Mouse (Mus musculus): ENCODE measurements around the gene Hjurp. TPM values are rescaled to one million over a fixed set of nuclear protein-coding genes. Genes with fewer than 3 reads are reported as not detected.

Hjurp gene
- total and polyA plus RNA-seq, 3 experiments = 59.4 to 103 (median 76.3) TPM

DNA sequence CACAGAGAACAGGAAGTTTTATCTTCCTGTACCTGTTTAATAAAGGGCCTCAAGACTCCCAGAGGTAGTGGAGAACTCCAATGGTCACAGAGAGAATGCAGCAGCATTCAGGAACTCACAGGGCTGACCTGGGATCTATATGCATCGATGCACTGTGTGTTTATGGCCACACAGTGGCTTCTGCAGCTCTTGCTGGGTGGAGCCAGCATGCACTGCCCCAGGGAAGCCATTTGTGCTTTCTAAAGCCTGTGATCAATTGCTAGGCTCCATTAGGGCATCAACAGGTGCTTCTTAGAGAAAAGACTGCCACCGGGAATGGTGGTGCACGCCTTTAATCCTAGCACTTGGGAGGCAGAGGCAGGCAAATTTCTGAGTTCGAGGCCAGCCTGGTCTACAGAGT is 4.6 kb downstream of the Hjurp start:
- no peak overlapping the region for H3K27ac ChIP-seq (ENCODE audit: control insufficient read depth, low read depth, low read length)
- peaks cover 3 to 9% of the 10 kb centered on the region in 2 experiments; a peak in 3 of 4 replicates for H3K4me1 ChIP-seq (ENCODE audit: control insufficient read depth in 1 of 2, insufficient read depth in 2 of 2, low read length in 2 of 2)
- no peaks in the 10 kb centered on the region for H3K27me3 ChIP-seq (ENCODE audit: control insufficient read depth in 1 of 2, insufficient read depth in 2 of 2, low read length in 2 of 2)
- no peak overlapping the region for H3K9ac ChIP-seq (ENCODE audit: control insufficient read depth, low read depth, low read length, poor library complexity, severe bottlenecking)
- TF ChIP-seq USF2 (IDR thresholded peaks at IDR 0.05; ENCODE audit: borderline replicate concordance in 1 of 2, insufficient read depth in 1 of 2, low read depth in 1 of 2, low read length in 2 of 2) (no peak), KAT2A (conservative IDR thresholded peaks at IDR 0.05; ENCODE audit: low read depth, low read length) (no peak), SMC3 (IDR thresholded peaks at IDR 0.05; ENCODE audit: low read depth, low read length) (no peak), MYB (IDR thresholded peaks at IDR 0.05; ENCODE audit: low read depth, low read length) (no peak), POLR2AphosphoS5 (IDR thresholded peaks at IDR 0.05; ENCODE audit: borderline replicate concordance, low read depth, low read length) (no peak), MEF2A (IDR thresholded peaks at IDR 0.05; ENCODE audit: extremely low read depth, insufficient replicate concordance, low read depth, low read length, poor library complexity, severe bottlenecking) (no peak), MAFK (IDR thresholded peaks at IDR 0.05; ENCODE audit: borderline replicate concordance, low read depth, low read length) (no peak), ZMIZ1 (IDR thresholded peaks at IDR 0.05; ENCODE audit: low read depth, low read length) (no peak), MAX (IDR thresholded peaks at IDR 0.05; ENCODE audit: low read length) (no peak), ZNF384 (IDR thresholded peaks at IDR 0.05; ENCODE audit: low read depth, low read length) (no peak), POLR2A (IDR thresholded peaks at IDR 0.05; ENCODE audit: control insufficient read depth in 1 of 2, insufficient read depth in 1 of 2, low read depth in 1 of 2, low read length in 2 of 2, poor library complexity in 1 of 2) (no peak), TAL1 (IDR thresholded peaks at IDR 0.05; ENCODE audit: low read length) (no peak), CTCF (IDR thresholded peaks at IDR 0.05 in 2 of 3, conservative IDR thresholded peaks at IDR 0.05 in 1 of 3; ENCODE audit: control insufficient read depth in 1 of 3, insufficient read depth in 1 of 3, low read depth in 2 of 3, low read length in 3 of 3, poor library complexity in 1 of 3, severe bottlenecking in 1 of 3) (no peak), CHD1 (IDR thresholded peaks at IDR 0.05; ENCODE audit: low read depth, low read length) (no peak), NRF1 (IDR thresholded peaks at IDR 0.05; ENCODE audit: insufficient read depth, low read depth, low read length, poor library complexity, severe bottlenecking) (no peak)
- peaks cover 36% of the 10 kb centered on the region for H3K79me2 ChIP-seq (ENCODE audit: control insufficient read depth, insufficient read depth, low read length, poor library complexity)
- no peak for DNase-seq (ENCODE audit: low read depth, low spot score)
- no peaks in the 10 kb centered on the region for H3K9me3 ChIP-seq (replicated peaks; ENCODE audit: insufficient read depth, low read length)
- peaks cover 12 to 33% of the 10 kb centered on the region in 2 experiments for H3K36me3 ChIP-seq (ENCODE audit: control insufficient read depth in 1 of 2, insufficient read depth in 2 of 2, low read length in 2 of 2)
- H3K4me3 ChIP-seq (ENCODE audit: control insufficient read depth in 1 of 2, insufficient read depth in 1 of 2, low read depth in 2 of 2, low read length in 2 of 2) = no peak overlapping the region

DNA sequence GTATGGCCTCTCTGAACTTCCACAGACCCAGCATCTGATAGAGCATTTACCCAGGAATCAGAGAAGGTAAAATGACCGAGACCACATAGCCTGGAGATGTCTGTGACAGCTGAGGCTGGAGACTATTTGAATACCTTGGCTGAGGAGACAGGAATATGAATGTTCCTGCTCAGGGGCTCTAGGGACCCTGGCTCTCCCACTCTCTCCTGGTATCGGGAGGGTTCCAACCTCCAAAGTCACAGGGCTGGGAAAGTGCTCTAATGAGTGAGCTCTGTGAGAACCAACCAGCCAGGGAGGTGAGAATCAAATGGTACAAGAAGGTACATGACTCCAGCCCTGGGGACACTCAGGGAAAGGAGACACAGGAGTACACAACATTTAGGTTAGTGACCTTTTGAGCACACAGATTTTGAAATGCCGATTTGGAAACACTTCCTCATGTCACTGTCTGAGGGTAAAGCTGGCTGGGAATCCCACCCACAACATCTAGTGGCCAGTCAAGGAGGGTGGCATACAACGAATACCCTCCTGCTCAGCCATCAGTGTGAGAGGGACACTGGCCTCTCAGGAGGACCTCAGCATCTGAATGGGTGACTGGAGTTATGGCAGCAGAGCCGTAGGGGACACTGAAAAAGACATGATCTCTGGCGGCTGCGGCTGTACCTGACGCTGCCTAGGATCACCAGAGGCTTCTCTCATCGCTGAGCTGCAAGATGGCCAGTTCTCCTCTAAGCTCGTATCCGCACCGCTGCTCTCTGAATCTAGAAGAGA is 7.7 kb downstream of the Hjurp start:
- no peak overlapping the region for H3K9ac ChIP-seq (ENCODE audit: control insufficient read depth, low read depth, low read length, poor library complexity, severe bottlenecking)
- DNase-seq (ENCODE audit: low read depth, low spot score) = no peak
- no peak for TF ChIP-seq E2F4 (IDR thresholded peaks at IDR 0.05; ENCODE audit: borderline replicate concordance, low read depth, low read length)
- peak in 1 of 2 experiments; percentile 3; a peak in 1 of 4 replicates for TF ChIP-seq POLR2A (IDR thresholded peaks at IDR 0.05; ENCODE audit: control insufficient read depth in 1 of 2, insufficient read depth in 1 of 2, low read depth in 1 of 2, low read length in 2 of 2, poor library complexity in 1 of 2)
- TF ChIP-seq USF1 (IDR thresholded peaks at IDR 0.05; ENCODE audit: low read depth, low read length) = no peak
- no peak for TF ChIP-seq TAL1 (IDR thresholded peaks at IDR 0.05; ENCODE audit: low read length)
- peaks cover 11% of the 10 kb centered on the region for H3K79me2 ChIP-seq (ENCODE audit: control insufficient read depth, insufficient read depth, low read length, poor library complexity)
- H3K4me1 ChIP-seq (ENCODE audit: control insufficient read depth in 1 of 2, insufficient read depth in 2 of 2, low read length in 2 of 2) = no peaks in the 10 kb centered on the region
- no peak overlapping the region for H3K27ac ChIP-seq (ENCODE audit: control insufficient read depth, low read depth, low read length)
- H3K27me3 ChIP-seq (ENCODE audit: control insufficient read depth in 1 of 2, insufficient read depth in 2 of 2, low read length in 2 of 2) = no peaks in the 10 kb centered on the region
- no peak overlapping the region for H3K4me3 ChIP-seq (ENCODE audit: control insufficient read depth in 1 of 2, insufficient read depth in 1 of 2, low read depth in 2 of 2, low read length in 2 of 2)
- H3K9me3 ChIP-seq (replicated peaks; ENCODE audit: insufficient read depth, low read length) = no peaks in the 10 kb centered on the region
- peaks cover 0 to 48% of the 10 kb centered on the region in 2 experiments; a peak in 2 of 4 replicates for H3K36me3 ChIP-seq (ENCODE audit: control insufficient read depth in 1 of 2, insufficient read depth in 2 of 2, low read length in 2 of 2)
